Mouse (Mus musculus) heart, embryonic 11.5 days (tissue): ENCODE data around the gene Ccdc65. TPM values are rescaled to one million over a fixed set of nuclear protein-coding genes. Genes with fewer than 3 reads are reported as not detected.

ENCODE experiments used
- ATAC-seq: fragments of 200-750 bp; cut with Nextera tagmentation; replicated peaks from 2 replicates; pipeline ENCODE4 v1.8.0; 2017; ENCODE audit warnings: moderate library complexity; ENCODE audit not compliant: insufficient number of reproducible peaks, low FRiP score, low TSS enrichment
- H3K27ac ChIP-seq: fragments of 300-500 bp; sonication (generic); 2 replicates; pipeline ENCODE4 v1.5.1; 2014; ENCODE audit warnings: mild to moderate bottlenecking, low read depth, low read length
- H3K27me3 ChIP-seq: fragments of 300-500 bp; sonication (generic); 2 replicates; pipeline ENCODE4 v1.6.1; 2014; ENCODE audit warnings: mild to moderate bottlenecking, low read length, mixed read lengths; ENCODE audit not compliant: control insufficient read depth, insufficient read depth
- H3K36me3 ChIP-seq: fragments of 300-500 bp; sonication (generic); 2 replicates; pipeline ENCODE4 v1.6.1; 2014; ENCODE audit warnings: mild to moderate bottlenecking, low read length, moderate library complexity, mixed read lengths; ENCODE audit not compliant: control insufficient read depth, insufficient read depth
- H3K4me1 ChIP-seq: fragments of 300-500 bp; sonication (generic); 2 replicates; pipeline ENCODE4 v1.6.1; 2014; ENCODE audit warnings: low read length; ENCODE audit not compliant: control insufficient read depth, insufficient read depth
- H3K4me2 ChIP-seq: fragments of 300-500 bp; sonication (generic); 2 replicates; pipeline ENCODE4 v1.6.1; 2014; ENCODE audit warnings: mild to moderate bottlenecking, moderate library complexity
- H3K4me3 ChIP-seq: fragments of 300-500 bp; sonication (generic); 2 replicates; pipeline ENCODE4 v1.5.1; 2014; ENCODE audit warnings: low read depth, low read length
- H3K9ac ChIP-seq: fragments of 300-500 bp; sonication (generic); 2 replicates; pipeline ENCODE4 v1.6.1; 2014; ENCODE audit warnings: mild to moderate bottlenecking, low read depth, low read length, moderate library complexity
- H3K9me3 ChIP-seq: fragments of 300-500 bp; sonication (generic); replicated peaks from 2 replicates; pipeline ENCODE4 v1.6.1; 2016; ENCODE audit warnings: low read length; ENCODE audit not compliant: control insufficient read depth
- WGBS: fragments of 180-500 bp; shearing (Covaris S2); extraction: QIAGEN DNeasy Blood & Tissue Kit; methylation state at CpG from one replicate; pipeline ENCODE4 v1.1.7; 2014; ENCODE audit not compliant: insufficient replicate concordance; 5-methylcytosine and 5-hydroxymethylcytosine counted together
- polyA plus RNA-seq: library from polyadenylated mRNA; unstranded; fragments of >200 nt; fragmentation: Nextera tagmentation; extraction: Ambion mirVana; gene quantifications from 2 replicates; pipeline ENCODE4 v1.2.1, GENCODE M21; 2014

The Ccdc65 gene
- polyA plus RNA-seq, 1 experiment from 2014 or later: 0.37 TPM

GRCm38 (mm10) chr15:98674994-98675545, 32.9 kb upstream of the Ccdc65 start:
- Histone ChIP-seq H3K27ac (no peak overlapping the region), H3K4me3 (peak overlapping the region; percentile 38; the same call in 1 of the 2 replicates), H3K4me1 (peaks cover 25% of the 10 kb centered on the region), H3K36me3 (no peaks in the 10 kb centered on the region), H3K9ac (no peak overlapping the region), H3K9me3 (no peaks in the 10 kb centered on the region), H3K27me3 (peaks cover 33% of the 10 kb centered on the region), H3K4me2 (peak overlapping the region; percentile 82)
- WGBS: 30% methylated on average over 11 of the region's 11 CpGs
- ATAC-seq: no peak

- Histone ChIP-seq H3K27me3 (peaks cover 33% of the 10 kb centered on the region), H3K9ac (no peak overlapping the region), H3K4me2 (peak overlapping the region; percentile 82), H3K36me3 (no peaks in the 10 kb centered on the region), H3K27ac (no peak overlapping the region), H3K4me3 (peak overlapping the region; percentile 38), H3K9me3 (no peaks in the 10 kb centered on the region), H3K4me1 (peaks cover 25% of the 10 kb centered on the region)
- WGBS: 7% methylated on average over 14 of the region's 14 CpGs
- no peak for ATAC-seq
These were observed 32.3 kb upstream of the Ccdc65 start for GRCm38 (mm10) chr15:98675634-98676250.

- peaks cover 36% of the 10 kb centered on the region for H3K27me3 ChIP-seq
These were observed 31.5 kb upstream of the Ccdc65 start for GRCm38 (mm10) chr15:98676471-98676870.

GRCm38 (mm10) chr15:98676940-98677728, 30.9 kb upstream of the Ccdc65 start, which contains the start of gene Rnd1:
Gene Rnd1 (minus strand): TSS chr15:98677461.
- H3K36me3 ChIP-seq: no peaks in the 10 kb centered on the region
- peak within 1 kb of the TSS; percentile 38 for H3K4me3 ChIP-seq
- H3K9me3 ChIP-seq: no peaks in the 10 kb centered on the region
- 0% methylated on average over 37 of the region's 37 CpGs for WGBS
- no peak within 1 kb of the TSS for H3K27ac ChIP-seq
- peaks cover 25% of the 10 kb centered on the region for H3K4me1 ChIP-seq
- H3K27me3 ChIP-seq: peaks cover 36% of the 10 kb centered on the region
- H3K4me2 ChIP-seq: peak within 1 kb of the TSS; percentile 82
- H3K9ac ChIP-seq: peak within 1 kb of the TSS; percentile 30
- peak; percentile 91 for ATAC-seq

More at GRCm38 (mm10) chr15:98676471-98676870, 31.5 kb upstream of the Ccdc65 start:
- 5% methylated on average over 9 of the region's 9 CpGs for WGBS
- peak overlapping the region; percentile 38 for H3K4me3 ChIP-seq
- no peak overlapping the region for H3K9ac ChIP-seq
- no peaks in the 10 kb centered on the region for H3K9me3 ChIP-seq
- H3K4me1 ChIP-seq: peaks cover 25% of the 10 kb centered on the region
- H3K27ac ChIP-seq: no peak overlapping the region
- no peak for ATAC-seq
- no peaks in the 10 kb centered on the region for H3K36me3 ChIP-seq
- H3K4me2 ChIP-seq: peak overlapping the region; percentile 82

DNA sequence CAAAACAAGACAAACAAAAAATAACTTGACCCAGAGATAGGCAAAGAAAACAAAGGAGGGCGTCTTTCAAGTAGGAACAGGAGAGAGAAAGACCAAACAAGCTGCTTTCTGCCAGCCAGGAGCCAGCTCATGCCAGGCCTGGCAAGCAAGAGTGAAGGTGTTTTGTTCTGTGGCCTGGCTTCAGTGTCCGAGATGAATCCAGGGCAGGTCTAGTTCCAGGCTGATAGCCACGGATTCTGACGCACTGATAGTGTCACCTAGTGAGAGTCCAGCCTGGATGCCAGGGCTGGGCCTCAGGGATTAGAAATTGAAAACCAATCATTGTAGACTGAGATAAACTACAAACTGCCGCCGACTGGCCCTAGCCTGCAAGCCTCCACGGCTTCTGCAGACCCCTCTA, 30.0 kb upstream of the Ccdc65 start:
- H3K27me3 ChIP-seq: peaks cover 36% of the 10 kb centered on the region
- H3K27ac ChIP-seq: no peak overlapping the region
- H3K4me3 ChIP-seq: no peak overlapping the region
- no peak for ATAC-seq
- no peaks in the 10 kb centered on the region for H3K36me3 ChIP-seq
- H3K9me3 ChIP-seq: no peaks in the 10 kb centered on the region
- 55% methylated on average over 7 of the region's 7 CpGs for WGBS
- peak overlapping the region; percentile 82; the same call in 1 of the 2 replicates for H3K4me2 ChIP-seq
- peaks cover 22% of the 10 kb centered on the region for H3K4me1 ChIP-seq
- H3K9ac ChIP-seq: no peak overlapping the region

- H3K4me2 ChIP-seq: no peak overlapping the region
- no peak for ATAC-seq
- H3K4me3 ChIP-seq: no peak overlapping the region
- no peak overlapping the region for H3K9ac ChIP-seq
- WGBS: 75% methylated on average over 8 of the region's 8 CpGs
- no peaks in the 10 kb centered on the region for H3K36me3 ChIP-seq
- peaks cover 18% of the 10 kb centered on the region for H3K27me3 ChIP-seq
- H3K4me1 ChIP-seq: peaks cover 15% of the 10 kb centered on the region
- no peak overlapping the region for H3K27ac ChIP-seq
- no peaks in the 10 kb centered on the region for H3K9me3 ChIP-seq
These were observed 27.3 kb upstream of the Ccdc65 start for GRCm38 (mm10) chr15:98680660-98681059.

DNA sequence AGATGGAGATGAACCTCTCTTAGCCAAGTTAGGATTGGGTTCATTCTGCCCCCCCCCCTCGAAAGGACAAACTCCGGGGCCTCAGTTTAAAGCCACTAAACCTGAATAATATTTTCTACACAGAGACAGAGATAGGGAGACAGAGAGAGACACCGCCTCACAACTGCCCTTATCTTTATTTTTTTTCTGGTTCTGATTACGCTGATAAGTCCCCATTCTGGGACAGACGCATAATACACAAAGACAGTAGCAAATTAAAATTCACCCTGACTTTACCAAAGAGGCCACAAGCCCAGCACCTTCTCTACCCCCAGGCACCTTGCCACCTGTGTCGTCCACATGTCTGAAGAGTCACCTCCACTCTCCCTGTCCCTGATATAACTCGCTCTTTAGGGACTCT, 26.4 kb upstream of the Ccdc65 start:
- Histone ChIP-seq H3K27ac (no peak overlapping the region), H3K27me3 (peaks cover 9% of the 10 kb centered on the region), H3K4me2 (no peak overlapping the region), H3K4me3 (no peak overlapping the region), H3K9ac (no peak overlapping the region), H3K4me1 (peaks cover 9% of the 10 kb centered on the region), H3K36me3 (no peaks in the 10 kb centered on the region), H3K9me3 (no peaks in the 10 kb centered on the region)
- 72% methylated on average over 7 of the region's 7 CpGs for WGBS
- no peak for ATAC-seq

GRCm38 (mm10) chr15:98683177-98683576, 24.8 kb upstream of the Ccdc65 start:
- ATAC-seq: no peak
- WGBS: 55% methylated on average over 10 of the region's 10 CpGs
- Histone ChIP-seq H3K4me3 (no peak overlapping the region), H3K36me3 (no peaks in the 10 kb centered on the region), H3K27ac (no peak overlapping the region), H3K27me3 (peaks cover 5% of the 10 kb centered on the region; the same call in 1 of the 2 replicates), H3K4me1 (peaks cover 4% of the 10 kb centered on the region; the same call in 1 of the 2 replicates), H3K9ac (no peak overlapping the region), H3K4me2 (no peak overlapping the region), H3K9me3 (no peaks in the 10 kb centered on the region)
